Mouse (Mus musculus) heart, postnatal 0 days (tissue): Measurements from ENCODE around the gene Arid1b. TPM values are rescaled to one million over a fixed set of nuclear protein-coding genes. Genes with fewer than 3 reads are reported as not detected.

Experiments used
- ATAC-seq: fragments of 200-750 bp; cut with Nextera tagmentation; 2 replicates; pipeline ENCODE4 v1.8.0; 2017; ENCODE audit warnings: low read depth, moderate number of reproducible peaks, moderate library complexity; ENCODE audit not compliant: insufficient read depth
- DNase-seq: peaks from one replicate; pipeline ENCODE4 v3.0.0-alpha.2; 2016; ENCODE audit warnings: low spot score
- H3K27ac ChIP-seq: fragments of 300-500 bp; sonication (generic); 2 replicates; pipeline ENCODE4 v1.5.1; 2014; ENCODE audit warnings: low read depth, mild to moderate bottlenecking
- H3K27me3 ChIP-seq: fragments of 300-500 bp; sonication (generic); 2 replicates; pipeline ENCODE4 v1.6.1; 2014; ENCODE audit warnings: low read length, mixed read lengths; ENCODE audit not compliant: control insufficient read depth, insufficient read depth
- H3K36me3 ChIP-seq: fragments of 300-500 bp; sonication (generic); replicated peaks from 2 replicates; pipeline ENCODE4 v1.6.1; 2014; ENCODE audit warnings: low read length, mixed read lengths; ENCODE audit not compliant: control insufficient read depth, insufficient read depth
- H3K4me1 ChIP-seq: fragments of 300-500 bp; sonication (generic); 2 replicates; pipeline ENCODE4 v1.6.1; 2014; ENCODE audit warnings: antibody characterized with exemption; ENCODE audit not compliant: control insufficient read depth, insufficient read depth
- H3K4me2 ChIP-seq: fragments of 300-500 bp; sonication (generic); 2 replicates; pipeline ENCODE4 v1.6.1; 2014; ENCODE audit warnings: low read depth, mild to moderate bottlenecking, low read length, moderate library complexity
- H3K4me3 ChIP-seq: fragments of 300-500 bp; sonication (generic); 2 replicates; pipeline ENCODE4 v1.5.1; 2014; ENCODE audit warnings: low read depth, low read length
- H3K9ac ChIP-seq: fragments of 300-500 bp; sonication (generic); replicated peaks from 2 replicates; pipeline ENCODE4 v1.6.1; 2014; ENCODE audit warnings: low read depth, low read length, mixed read lengths
- H3K9me3 ChIP-seq: fragments of 300-500 bp; sonication (generic); replicated peaks from 2 replicates; pipeline ENCODE4 v1.6.1; 2016; ENCODE audit warnings: low read length; ENCODE audit not compliant: control insufficient read depth
- CTCF ChIP-seq: IDR thresholded peaks from 2 replicates; pipeline ENCODE4 v1.5.1; 2016; ENCODE audit warnings: antibody characterized with exemption, control low read depth, low read depth
- EP300 ChIP-seq: IDR thresholded peaks from 2 replicates; pipeline ENCODE4 v1.6.1; 2016; ENCODE audit warnings: antibody characterized with exemption, low read depth
- WGBS: fragments of 180-500 bp; shearing (Covaris S2); extraction: QIAGEN DNeasy Blood & Tissue Kit; methylation state at CpG from one replicate; pipeline ENCODE4 v1.1.7; 2014; 5-methylcytosine and 5-hydroxymethylcytosine counted together
- polyA plus RNA-seq: library from polyadenylated mRNA; unstranded; fragments of >200 nt; fragmentation: Nextera tagmentation; extraction: Ambion mirVana; gene quantifications from 2 replicates; pipeline ENCODE4 v1.2.1, GENCODE M21; 2015
- total RNA-seq: library from RNA; depleted of rRNA; stranded (reverse); fragments of >200 nt; gene quantifications from 2 replicates; pipeline ENCODE4 v1.2.3, GENCODE M21; 2014; ENCODE audit warnings: low replicate concordance

Arid1b gene
- total and polyA plus RNA-seq, 2 experiments from 2014 or later, result 4.4 to 27.3 TPM

DNA sequence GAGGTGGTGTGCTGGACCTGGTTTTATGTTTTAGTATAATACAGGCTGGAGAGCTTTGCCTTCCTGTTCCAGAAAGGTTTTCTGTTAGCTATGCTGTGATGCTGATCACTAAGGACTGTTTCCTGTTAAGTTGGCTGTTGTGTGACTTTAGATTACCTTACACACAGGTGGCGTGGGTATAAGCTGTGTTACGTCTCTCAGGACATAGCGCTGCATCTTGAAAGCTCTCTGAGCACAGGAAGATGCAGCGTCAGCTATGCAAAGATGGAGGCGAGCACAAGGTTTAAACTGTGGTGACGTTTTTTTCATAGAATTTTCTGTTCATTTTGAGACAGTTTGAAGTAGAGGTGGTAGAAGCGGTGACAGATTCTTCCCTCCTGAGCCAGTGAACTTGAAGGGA lies 174.5 kb downstream of the Arid1b start:
- WGBS, result 74% methylated on average over 7 of the region's 7 CpGs
- no peak for ATAC-seq
- DNase-seq, result no peak
- Histone ChIP-seq H3K4me2 (no peak overlapping the region), H3K4me1 (peaks cover 29% of the 10 kb centered on the region), H3K27me3 (no peaks in the 10 kb centered on the region), H3K27ac (no peak overlapping the region), H3K4me3 (no peak overlapping the region), H3K9ac (no peak overlapping the region), H3K9me3 (no peaks in the 10 kb centered on the region), H3K36me3 (no peaks in the 10 kb centered on the region)
- TF ChIP-seq CTCF, result no peak
- no peak for TF ChIP-seq EP300

DNA sequence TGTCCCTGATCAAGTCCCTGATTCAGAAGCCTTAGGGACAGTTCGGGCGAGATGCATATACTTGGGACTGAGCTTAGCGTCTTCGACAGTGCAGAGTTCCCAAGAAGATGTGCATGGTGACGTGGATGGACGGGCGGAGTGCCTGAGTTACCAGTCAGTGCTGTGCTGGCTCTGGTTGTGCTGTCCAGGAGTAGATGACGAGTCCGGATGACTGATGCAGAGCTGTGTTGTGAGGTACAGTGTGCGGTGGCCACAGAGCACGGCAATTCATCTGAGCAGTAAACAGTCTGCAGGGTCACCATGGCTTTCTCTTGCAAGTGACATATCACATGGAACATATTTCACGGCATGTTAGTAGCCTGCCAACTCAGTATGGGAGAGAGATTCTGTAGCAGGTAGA lies 176.2 kb downstream of the Arid1b start:
- ATAC-seq, result no peak

DNA sequence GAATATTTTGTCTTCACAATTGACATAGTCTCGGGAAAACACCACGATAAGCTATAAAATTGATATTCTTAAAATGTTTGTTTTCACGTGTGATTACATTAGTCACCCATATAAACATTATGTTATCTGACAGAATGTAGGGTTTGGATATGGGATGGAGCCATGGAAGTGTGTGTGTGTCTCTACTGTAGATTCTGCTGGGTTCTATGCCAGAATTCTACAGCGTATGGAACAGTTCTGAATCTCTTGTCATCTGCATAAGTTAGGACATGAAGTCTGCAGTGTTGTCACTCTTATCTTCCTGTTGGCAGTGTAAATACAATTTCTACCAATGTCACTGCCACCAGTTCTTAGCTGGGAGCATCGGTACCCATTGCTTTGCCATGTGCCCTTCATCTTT lies 177.3 kb downstream of the Arid1b start:
- ATAC-seq (no peak), DNase-seq (no peak)
- no peak for TF ChIP-seq EP300
- no peak for TF ChIP-seq CTCF
- Histone ChIP-seq H3K4me3 (no peak overlapping the region), H3K4me1 (peaks cover 20% of the 10 kb centered on the region; the same call in 1 of the 2 replicates), H3K27me3 (no peaks in the 10 kb centered on the region), H3K9me3 (no peaks in the 10 kb centered on the region), H3K27ac (no peak overlapping the region), H3K4me2 (no peak overlapping the region), H3K9ac (no peak overlapping the region), H3K36me3 (no peaks in the 10 kb centered on the region)
- 77% methylated on average over 5 of the region's 5 CpGs for WGBS

More for the DNA sequence above, 176.2 kb downstream of the Arid1b start:
- H3K9ac ChIP-seq, result no peak overlapping the region
- no peaks in the 10 kb centered on the region for H3K36me3 ChIP-seq
- no peak overlapping the region for H3K4me3 ChIP-seq
- 90% methylated on average over 12 of the region's 12 CpGs for WGBS
- TF ChIP-seq EP300, result no peak
- no peak for TF ChIP-seq CTCF
- H3K27me3 ChIP-seq, result no peaks in the 10 kb centered on the region
- no peak overlapping the region for H3K27ac ChIP-seq
- H3K4me2 ChIP-seq, result no peak overlapping the region
- no peak for DNase-seq
- no peaks in the 10 kb centered on the region for H3K9me3 ChIP-seq
- peaks cover 21% of the 10 kb centered on the region; the same call in 1 of the 2 replicates for H3K4me1 ChIP-seq

DNA sequence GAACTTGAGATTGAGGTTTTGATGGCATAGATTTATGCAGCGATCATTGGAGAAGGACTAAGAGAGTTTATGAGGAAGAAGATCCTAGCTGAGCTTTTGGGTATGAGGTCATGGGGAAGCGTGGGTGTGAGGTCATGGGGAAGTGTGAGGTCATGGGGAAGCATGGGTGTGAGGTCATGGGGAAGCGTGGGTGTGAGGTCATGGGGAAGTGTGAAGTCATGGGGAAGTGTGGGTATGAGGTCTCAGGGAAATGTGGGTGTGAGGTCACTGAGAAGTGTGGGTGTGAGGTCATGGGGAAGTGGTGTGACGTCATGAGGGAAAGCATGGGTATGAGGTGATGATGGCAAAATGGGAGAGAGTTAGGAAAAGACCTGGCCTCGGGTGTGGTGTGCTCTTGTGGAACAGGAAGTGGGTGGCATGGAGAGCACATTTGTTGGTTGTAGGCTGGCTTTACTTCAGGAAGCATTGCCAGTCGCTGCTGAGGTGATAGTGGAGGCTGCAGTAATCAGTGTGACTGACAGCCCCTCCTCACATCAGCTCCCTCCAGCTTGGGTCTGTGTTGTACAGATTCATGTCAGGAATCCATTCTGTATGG lies 180.4 kb downstream of the Arid1b start:
- Histone ChIP-seq H3K4me2 (no peak overlapping the region), H3K4me1 (peaks cover 23% of the 10 kb centered on the region), H3K4me3 (no peak overlapping the region), H3K9ac (no peak overlapping the region), H3K27me3 (no peaks in the 10 kb centered on the region), H3K27ac (no peak overlapping the region), H3K9me3 (no peaks in the 10 kb centered on the region), H3K36me3 (no peaks in the 10 kb centered on the region)
- ATAC-seq (no peak), DNase-seq (no peak)
- TF ChIP-seq CTCF (no peak), EP300 (no peak)
- WGBS, result 67% methylated on average over 6 of the region's 6 CpGs

DNA sequence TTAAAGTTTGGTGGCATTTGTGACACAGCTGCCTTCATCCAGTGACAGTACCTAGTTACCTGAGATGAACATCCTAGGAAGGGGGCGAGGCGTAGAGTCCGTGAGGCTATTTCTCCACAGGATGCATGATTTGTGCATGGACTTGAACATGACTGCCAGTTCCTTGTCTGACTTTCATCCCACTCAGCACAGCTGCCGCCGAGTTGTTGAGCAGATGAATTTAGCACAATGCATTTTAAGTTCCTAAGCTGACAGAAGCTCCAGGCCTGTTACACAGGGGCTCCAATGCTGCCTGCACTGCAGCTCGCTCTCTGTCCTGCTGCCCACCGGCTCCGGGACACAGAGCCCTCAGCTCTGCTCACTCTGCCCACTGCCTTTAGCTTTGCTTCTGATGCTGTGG lies 181.4 kb downstream of the Arid1b start:
- Histone ChIP-seq H3K9ac (no peak overlapping the region), H3K27ac (no peak overlapping the region), H3K27me3 (no peaks in the 10 kb centered on the region), H3K9me3 (no peaks in the 10 kb centered on the region), H3K4me1 (peaks cover 26% of the 10 kb centered on the region), H3K4me3 (no peak overlapping the region), H3K36me3 (no peaks in the 10 kb centered on the region), H3K4me2 (no peak overlapping the region)
- no peak for ATAC-seq
- WGBS, result 73% methylated on average over 8 of the region's 8 CpGs
- DNase-seq, result no peak
- TF ChIP-seq EP300 (no peak), CTCF (no peak)

DNA sequence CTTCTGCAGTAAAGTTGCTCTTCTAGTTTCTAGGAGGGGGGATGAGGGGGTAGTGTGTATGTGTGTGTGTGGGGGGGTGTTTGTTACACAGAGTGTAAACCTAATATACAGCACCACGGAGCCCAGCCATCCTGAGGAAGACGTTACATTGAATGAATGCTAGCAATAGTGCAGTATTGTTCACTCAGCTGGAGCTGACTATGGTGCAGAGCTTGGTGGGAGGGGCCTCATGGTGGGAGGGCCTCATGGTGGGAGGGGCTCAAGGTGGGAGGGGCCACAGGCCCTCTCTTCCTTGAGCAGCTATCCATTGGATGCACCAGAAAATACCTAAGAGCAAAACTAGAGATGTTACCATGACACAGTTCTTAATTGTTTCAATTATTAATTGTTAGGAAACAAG lies 182.2 kb downstream of the Arid1b start:
- Histone ChIP-seq H3K4me3 (no peak overlapping the region), H3K27ac (no peak overlapping the region), H3K27me3 (no peaks in the 10 kb centered on the region), H3K9ac (no peak overlapping the region), H3K4me1 (peaks cover 26% of the 10 kb centered on the region), H3K4me2 (no peak overlapping the region), H3K9me3 (no peaks in the 10 kb centered on the region), H3K36me3 (no peaks in the 10 kb centered on the region)
- WGBS, result 93% methylated on average over 2 of the region's 2 CpGs
- ATAC-seq (no peak), DNase-seq (no peak)
- TF ChIP-seq EP300 (no peak), CTCF (no peak)
